Mouse (Mus musculus) small intestine, adult 2 months (tissue): ENCODE measurements around the gene Slc22a22.

ENCODE experiments used
- CTCF ChIP-seq: fragments of 200-500 bp; IDR thresholded peaks from 2 replicates; pipeline ENCODE4 v1.5.1; 2012; ENCODE audit warnings: low read depth, mild to moderate bottlenecking, control low read depth, inconsistent platforms, low read length, moderate library complexity, mixed read lengths; ENCODE audit not compliant: insufficient replicate concordance, insufficient read length; ENCODE audit errors: extremely low read depth
- POLR2A ChIP-seq: fragments of 200-500 bp; IDR thresholded peaks from 2 replicates; pipeline ENCODE4 v1.6.1; 2012; ENCODE audit warnings: low read depth, mild to moderate bottlenecking, control low read depth, inconsistent platforms, low read length, moderate library complexity

GRCm38 (mm10) chr15:57496106-57496505, 18.7 kb upstream of the Slc22a22 start:
- TF ChIP-seq POLR2A (no peak), CTCF (no peak)
